Mouse (Mus musculus) liver, postnatal 0 days (tissue): ENCODE results near the gene Bnipl. TPM values are rescaled to one million over a fixed set of nuclear protein-coding genes. Genes with fewer than 3 reads are reported as not detected.

Experiments used
- ATAC-seq: fragments of 200-750 bp; cut with Nextera tagmentation; 2 replicates; pipeline ENCODE4 v1.8.0; 2017; ENCODE audit warnings: mild to moderate bottlenecking, moderate library complexity
- DNase-seq: peaks from one replicate; pipeline ENCODE4 v3.0.0-alpha.2; 2016
- H3K27ac ChIP-seq: fragments of 300-500 bp; sonication (generic); 2 replicates; pipeline ENCODE4 v1.5.1; 2014; ENCODE audit warnings: antibody characterized with exemption, moderate library complexity, mild to moderate bottlenecking, low read depth
- H3K27me3 ChIP-seq: fragments of 300-500 bp; sonication (generic); 2 replicates; pipeline ENCODE4 v1.6.1; 2014; ENCODE audit warnings: low read length, control low read depth, mixed read lengths; ENCODE audit not compliant: insufficient read depth
- H3K36me3 ChIP-seq: fragments of 300-500 bp; sonication (generic); replicated peaks from 2 replicates; pipeline ENCODE4 v1.6.1; 2014; ENCODE audit warnings: mild to moderate bottlenecking, control low read depth, low read length, moderate library complexity, mixed read lengths; ENCODE audit not compliant: insufficient read depth
- H3K4me1 ChIP-seq: fragments of 300-500 bp; sonication (generic); 2 replicates; pipeline ENCODE4 v1.6.1; 2014; ENCODE audit warnings: antibody characterized with exemption, mild to moderate bottlenecking, control low read depth; ENCODE audit not compliant: insufficient read depth
- H3K4me2 ChIP-seq: fragments of 300-500 bp; sonication (generic); 2 replicates; pipeline ENCODE4 v1.6.1; 2014; ENCODE audit warnings: low read depth, mild to moderate bottlenecking, low read length, moderate library complexity, mixed read lengths
- H3K4me3 ChIP-seq: fragments of 300-500 bp; sonication (generic); 2 replicates; pipeline ENCODE4 v1.5.1; 2014; ENCODE audit warnings: low read depth, low read length
- H3K9ac ChIP-seq: fragments of 300-500 bp; sonication (generic); replicated peaks from 2 replicates; pipeline ENCODE4 v1.6.1; 2014; ENCODE audit warnings: mild to moderate bottlenecking, moderate library complexity
- H3K9me3 ChIP-seq: fragments of 300-500 bp; sonication (generic); 2 replicates; pipeline ENCODE4 v1.6.1; 2016; ENCODE audit warnings: mild to moderate bottlenecking, control low read depth, low read length, mixed read lengths
- CTCF ChIP-seq: sonication (generic); IDR thresholded peaks from 2 replicates; pipeline ENCODE4 v1.5.1; 2016; ENCODE audit warnings: antibody characterized with exemption, low read depth
- EP300 ChIP-seq: IDR thresholded peaks from 2 replicates; pipeline ENCODE4 v1.6.1; 2016; ENCODE audit warnings: antibody characterized with exemption, low read depth, mild to moderate bottlenecking
- WGBS: fragments of 180-500 bp; shearing (Covaris S2); extraction: QIAGEN DNeasy Blood & Tissue Kit; methylation state at CpG from one replicate; pipeline ENCODE4 v1.1.7; 2014; ENCODE audit not compliant: insufficient replicate concordance; 5-methylcytosine and 5-hydroxymethylcytosine counted together
- polyA plus RNA-seq: library from polyadenylated mRNA; unstranded; fragments of >200 nt; fragmentation: Nextera tagmentation; extraction: Ambion mirVana; gene quantifications from 2 replicates; pipeline ENCODE4 v1.2.1, GENCODE M21; 2015

Bnipl gene
- polyA plus RNA-seq, 1 experiment from 2014 or later: not detected

DNA sequence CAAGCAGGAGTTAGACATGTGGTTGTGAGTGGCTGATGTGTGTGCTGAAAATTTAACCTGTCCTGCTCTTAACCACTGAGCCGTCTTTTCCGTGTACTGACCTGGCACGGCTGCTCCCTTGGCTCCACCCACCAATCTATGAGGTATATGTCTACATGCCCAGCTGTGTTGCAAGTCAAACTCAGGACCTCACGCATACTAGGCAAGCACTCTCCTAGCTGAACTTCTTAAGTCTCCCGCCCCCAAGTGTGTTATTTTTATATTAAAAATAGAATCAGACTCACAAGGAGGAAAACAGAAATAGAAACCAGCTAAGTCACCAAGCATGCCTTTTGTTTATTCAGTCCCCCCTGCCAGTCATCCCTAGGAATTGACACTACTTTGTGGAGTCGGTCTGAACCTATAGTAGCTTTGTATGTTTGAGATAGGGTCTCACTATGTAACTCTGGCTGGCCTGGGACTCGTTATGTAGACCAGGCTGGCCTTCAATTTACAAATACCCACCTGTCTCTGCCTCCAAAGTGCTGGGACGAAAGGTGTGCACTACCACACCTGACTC lies 13.4 kb downstream of the Bnipl start:
- no peak overlapping the region for H3K27ac ChIP-seq
- H3K4me1 ChIP-seq: peaks cover under 1% of the 10 kb centered on the region; the same call in 1 of the 2 replicates
- ATAC-seq (peak; percentile 50; the same call in 1 of the 2 replicates), DNase-seq (no peak)
- no peak overlapping the region for H3K4me2 ChIP-seq
- H3K36me3 ChIP-seq: peaks cover 40% of the 10 kb centered on the region
- H3K4me3 ChIP-seq: no peak overlapping the region
- TF ChIP-seq EP300: no peak
- TF ChIP-seq CTCF: no peak
- H3K9me3 ChIP-seq: no peaks in the 10 kb centered on the region
- 80% methylated on average over 8 of the region's 8 CpGs for WGBS
- no peaks in the 10 kb centered on the region for H3K27me3 ChIP-seq
- no peak overlapping the region for H3K9ac ChIP-seq

DNA sequence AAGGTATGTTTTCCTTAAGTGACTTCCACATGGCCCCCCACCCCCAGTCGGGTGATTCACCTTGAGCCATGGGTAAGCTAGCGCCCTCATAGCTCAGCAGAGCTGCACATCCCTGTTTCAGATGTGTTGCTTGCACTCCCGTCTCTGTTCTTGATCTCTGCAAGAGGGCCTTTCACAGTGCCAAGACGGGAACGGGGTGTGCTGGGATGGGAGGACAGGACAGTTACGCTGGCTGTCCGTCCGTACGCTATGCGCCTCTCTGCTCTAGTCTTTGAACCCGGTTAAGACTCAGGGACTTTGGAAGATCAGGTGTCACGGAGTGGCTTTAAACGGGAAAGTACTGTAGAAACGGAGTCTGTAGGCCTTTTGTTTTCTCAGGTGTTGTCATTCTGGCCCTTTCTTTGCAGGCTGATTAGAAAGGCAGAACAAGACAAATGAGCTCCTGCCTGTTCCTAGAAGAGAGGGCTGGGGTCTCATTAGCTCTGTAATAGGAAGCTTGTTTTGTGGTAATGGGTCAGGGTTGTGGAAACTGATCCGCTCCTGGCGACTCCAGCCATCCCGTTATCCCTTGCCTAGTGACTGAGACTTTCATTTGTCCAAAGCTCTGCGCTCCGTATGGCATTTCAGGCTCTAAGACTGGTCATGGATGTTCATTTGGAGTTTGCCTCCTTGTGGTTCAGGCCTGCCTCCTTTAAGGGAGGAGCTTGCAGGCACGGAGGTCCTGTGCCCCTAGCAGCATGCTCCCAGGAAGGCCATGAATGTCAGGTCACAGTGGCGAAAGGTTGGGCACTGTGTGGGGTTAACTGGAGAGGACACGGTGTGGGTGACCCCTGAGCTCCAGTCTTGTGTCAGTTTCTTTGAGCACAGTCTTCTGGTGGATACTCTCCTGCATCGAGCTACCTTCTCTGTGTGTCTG lies 15.3 kb downstream of the Bnipl start:
- Histone ChIP-seq H3K27ac (no peak overlapping the region), H3K9me3 (no peaks in the 10 kb centered on the region), H3K4me3 (no peak overlapping the region), H3K27me3 (no peaks in the 10 kb centered on the region), H3K36me3 (peaks cover 48% of the 10 kb centered on the region), H3K4me2 (no peak overlapping the region), H3K9ac (no peak overlapping the region), H3K4me1 (peaks cover 20% of the 10 kb centered on the region)
- ATAC-seq: no peak
- no peak for DNase-seq
- 86% methylated on average over 23 of the region's 23 CpGs for WGBS
- TF ChIP-seq EP300 (no peak), CTCF (no peak)

DNA sequence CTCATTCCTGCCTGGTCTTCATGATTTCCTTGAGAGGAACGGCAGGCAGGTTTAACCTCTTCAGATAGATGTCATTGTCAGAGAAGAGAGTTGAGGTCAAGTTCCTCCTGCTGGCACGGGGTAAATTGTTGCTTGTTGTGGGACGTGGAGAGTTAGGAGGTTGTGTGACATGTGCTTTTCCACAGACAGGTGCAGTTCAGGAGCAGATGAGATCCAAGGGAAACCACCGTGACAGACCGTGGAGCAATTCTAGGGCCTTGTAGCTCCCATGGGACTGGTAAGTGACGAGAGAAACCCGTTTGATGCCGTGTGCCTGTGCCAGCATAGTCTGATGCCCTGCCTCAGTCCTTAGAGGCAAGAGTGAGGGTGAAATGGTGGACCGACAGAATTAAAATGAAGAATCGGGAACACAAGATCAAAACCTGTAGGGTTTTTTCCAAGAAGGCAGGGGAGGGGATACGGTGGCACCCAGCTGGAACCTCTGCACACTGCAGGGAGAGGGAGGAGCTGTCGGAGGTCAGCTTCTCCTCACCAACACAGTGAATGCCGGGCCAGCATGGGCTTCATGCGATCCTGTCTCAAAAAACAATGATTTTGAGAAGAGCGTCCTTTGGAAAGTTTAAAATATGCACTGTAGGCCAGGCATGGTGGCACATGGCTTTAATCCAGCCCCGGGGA lies 17.6 kb downstream of the Bnipl start:
- no peaks in the 10 kb centered on the region for H3K9me3 ChIP-seq
- peaks cover 48% of the 10 kb centered on the region for H3K36me3 ChIP-seq
- H3K4me3 ChIP-seq: no peak overlapping the region
- DNase-seq (no peak), ATAC-seq (no peak)
- peaks cover 28% of the 10 kb centered on the region for H3K4me1 ChIP-seq
- H3K4me2 ChIP-seq: no peak overlapping the region
- no peak for TF ChIP-seq CTCF
- no peak for TF ChIP-seq EP300
- no peak overlapping the region for H3K27ac ChIP-seq
- H3K27me3 ChIP-seq: no peaks in the 10 kb centered on the region
- WGBS: 85% methylated on average over 16 of the region's 16 CpGs
- H3K9ac ChIP-seq: no peak overlapping the region

DNA sequence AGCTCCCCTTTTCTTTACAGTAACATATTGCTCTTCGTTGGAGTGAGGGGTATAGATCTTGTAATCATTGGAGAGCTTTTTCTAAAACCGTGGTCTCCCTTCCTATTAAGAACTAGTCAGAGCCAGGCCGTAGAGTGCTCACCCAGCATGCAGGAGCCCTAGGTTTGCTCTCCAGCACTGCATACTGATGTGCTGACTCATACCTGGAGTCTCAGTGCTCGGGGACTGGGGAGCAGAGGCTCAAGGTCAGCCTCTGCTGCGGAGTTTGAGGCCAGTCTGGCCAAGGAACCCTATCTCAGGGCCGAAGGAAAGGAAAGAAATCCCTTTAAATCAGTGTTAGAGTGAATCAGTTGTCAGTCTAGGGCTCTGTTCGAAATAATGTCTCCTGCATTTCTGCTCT lies 18.2 kb downstream of the Bnipl start:
- TF ChIP-seq CTCF (no peak), EP300 (no peak)
- WGBS: 68% methylated on average over 7 of the region's 7 CpGs
- ATAC-seq: no peak
- Histone ChIP-seq H3K9me3 (no peaks in the 10 kb centered on the region), H3K4me1 (peaks cover 28% of the 10 kb centered on the region), H3K36me3 (peaks cover 48% of the 10 kb centered on the region), H3K27ac (peak overlapping the region; percentile 30; the same call in 1 of the 2 replicates), H3K27me3 (no peaks in the 10 kb centered on the region), H3K4me2 (no peak overlapping the region), H3K4me3 (no peak overlapping the region), H3K9ac (no peak overlapping the region)
- DNase-seq: no peak

DNA sequence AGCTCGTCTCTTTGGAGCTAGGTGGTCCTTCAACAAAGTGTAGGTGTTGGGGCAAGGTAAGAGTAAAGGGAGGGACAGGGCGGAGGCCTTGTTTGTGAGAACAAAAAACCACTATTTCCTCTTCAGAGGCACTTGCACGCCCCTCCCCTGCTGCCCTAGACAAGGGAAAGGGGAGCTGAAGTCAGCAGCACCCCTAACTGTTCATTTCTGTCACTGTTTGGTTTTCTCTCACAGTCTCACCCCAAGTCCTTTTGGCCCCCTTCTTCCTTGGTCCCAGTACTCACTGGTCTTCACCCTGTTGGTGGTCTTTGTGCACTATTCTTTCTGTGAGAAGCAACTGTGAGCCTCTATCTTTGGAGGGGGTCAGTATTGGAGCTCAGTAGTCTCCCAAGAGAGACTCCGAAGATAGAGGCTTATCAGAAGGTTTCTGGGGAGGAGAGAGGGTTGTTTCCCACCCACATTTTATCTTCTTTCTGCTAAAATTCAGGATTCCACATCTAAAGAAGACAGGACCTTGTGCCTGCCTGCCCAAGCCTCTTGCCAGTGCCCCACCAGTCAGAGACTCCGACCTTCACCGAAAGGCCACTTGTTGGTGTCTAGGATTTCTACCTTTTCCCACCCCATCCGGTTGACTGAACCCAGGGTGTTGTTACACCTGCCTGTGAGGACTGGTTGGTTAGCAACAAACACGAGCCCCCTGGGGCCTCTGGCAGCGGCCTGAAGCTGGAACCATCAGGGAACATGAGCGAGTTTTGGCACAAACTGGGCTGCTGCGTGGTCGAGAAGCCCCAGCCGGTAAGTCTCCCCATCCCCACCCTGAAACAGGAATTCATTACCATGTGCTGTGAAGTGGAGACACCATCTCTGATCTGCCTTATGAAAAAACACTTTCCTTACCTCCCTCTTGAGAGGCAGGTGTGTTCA lies 19.4 kb downstream of the Bnipl start, which contains the start of gene Mllt11:
Gene Mllt11 (minus strand): TSS at position 874 of the 924 bp plus-strand sequence.
- Histone ChIP-seq H3K4me1 (peaks cover 31% of the 10 kb centered on the region), H3K36me3 (peaks cover 46% of the 10 kb centered on the region), H3K9ac (peak within 1 kb of the TSS; percentile 93), H3K4me2 (peak within 1 kb of the TSS; percentile 95), H3K27ac (peak within 1 kb of the TSS; percentile 94), H3K4me3 (peak within 1 kb of the TSS; percentile 91), H3K27me3 (no peaks in the 10 kb centered on the region), H3K9me3 (no peaks in the 10 kb centered on the region)
- WGBS: 55% methylated on average over 13 of the region's 13 CpGs
- no peak for TF ChIP-seq CTCF
- no peak for TF ChIP-seq EP300
- DNase-seq (peak; percentile 29), ATAC-seq (no peak)
